Mouse (Mus musculus) kidney, adult 18-20 months (tissue): ENCODE measurements around the gene Abracl.

Experiments used
- DNase-seq: peaks from one replicate; pipeline ENCODE4 v3.0.0; 2021

Abracl gene

GRCm38 (mm10) chr10:18022741-18023347 lies at the start of gene Abracl:
Gene Abracl, minus strand, starts transcription at chr10:18023288.
- peak; percentile 76 for DNase-seq

GRCm38 (mm10) chr10:18072871-18073270 lies 49.8 kb upstream of the Abracl start:
- DNase-seq, result no peak

GRCm38 (mm10) chr10:18070616-18071015 lies 47.5 kb upstream of the Abracl start:
- no peak for DNase-seq

- no peak for DNase-seq
These were observed 47.1 kb upstream of the Abracl start for GRCm38 (mm10) chr10:18070144-18070543.

DNA sequence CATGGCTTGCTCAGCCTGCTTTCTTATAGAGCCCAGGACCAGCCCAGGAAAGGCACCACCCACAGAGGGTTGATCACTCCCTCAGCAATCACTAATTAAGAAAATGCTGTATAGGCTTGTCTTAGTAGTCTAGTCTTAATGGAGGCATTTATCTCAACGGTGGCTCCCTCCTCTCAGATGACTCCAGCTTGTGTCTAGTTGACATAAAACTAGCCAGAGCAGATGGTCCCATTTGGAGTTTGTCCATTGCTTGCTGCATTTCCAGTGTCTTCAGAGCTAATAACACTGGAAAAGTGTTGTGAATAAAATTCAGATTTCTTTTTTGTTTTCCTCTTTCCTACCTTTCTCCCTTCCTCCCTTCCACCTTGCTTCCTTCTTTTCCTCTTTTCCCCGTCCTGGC lies 46.5 kb upstream of the Abracl start:
- DNase-seq, result no peak

DNA sequence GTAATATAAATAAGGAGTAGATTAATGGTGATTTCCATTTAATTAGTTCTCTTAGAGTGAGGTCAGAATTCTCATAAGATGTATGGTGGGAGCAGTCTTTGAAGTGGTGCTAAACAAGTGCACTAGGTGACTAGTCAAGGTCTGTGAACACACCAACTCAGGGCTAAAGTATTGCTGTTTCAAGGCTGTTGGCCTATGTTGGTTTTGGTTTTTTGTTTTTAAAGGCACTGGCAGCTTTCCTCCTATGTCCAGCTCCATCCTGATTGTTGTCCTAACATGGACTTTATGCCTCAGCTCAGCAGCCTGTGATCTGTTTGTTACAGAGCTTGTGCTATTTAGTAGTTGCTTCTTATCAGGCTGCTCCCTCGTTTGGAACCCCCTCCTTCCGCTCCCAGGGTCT lies 45.8 kb upstream of the Abracl start:
- DNase-seq, result no peak

- DNase-seq, result no peak
These were observed 44.8 kb upstream of the Abracl start for GRCm38 (mm10) chr10:18067761-18068446.

DNA sequence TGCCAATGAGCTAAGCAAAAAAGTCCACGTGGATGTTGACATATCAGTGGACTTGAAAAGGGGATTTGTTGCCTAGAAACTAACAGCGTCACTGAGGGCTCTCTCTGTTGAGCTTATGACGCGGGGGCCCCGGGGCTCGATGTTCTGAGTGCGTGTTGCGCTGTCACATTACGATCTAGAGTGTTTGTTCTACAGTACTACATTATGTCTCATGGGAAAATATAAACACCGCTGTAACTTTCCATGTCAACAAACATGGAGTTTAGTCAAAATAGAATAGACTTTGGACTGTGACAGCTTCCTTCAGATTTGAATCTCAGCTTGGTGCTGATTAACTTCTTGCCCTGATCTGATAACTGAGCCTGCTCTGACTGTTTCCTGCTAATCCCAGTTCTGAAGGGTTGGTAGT lies 42.9 kb upstream of the Abracl start:
- DNase-seq, result no peak

- DNase-seq, result no peak
These were observed 41.6 kb upstream of the Abracl start for GRCm38 (mm10) chr10:18064606-18065228.

DNA sequence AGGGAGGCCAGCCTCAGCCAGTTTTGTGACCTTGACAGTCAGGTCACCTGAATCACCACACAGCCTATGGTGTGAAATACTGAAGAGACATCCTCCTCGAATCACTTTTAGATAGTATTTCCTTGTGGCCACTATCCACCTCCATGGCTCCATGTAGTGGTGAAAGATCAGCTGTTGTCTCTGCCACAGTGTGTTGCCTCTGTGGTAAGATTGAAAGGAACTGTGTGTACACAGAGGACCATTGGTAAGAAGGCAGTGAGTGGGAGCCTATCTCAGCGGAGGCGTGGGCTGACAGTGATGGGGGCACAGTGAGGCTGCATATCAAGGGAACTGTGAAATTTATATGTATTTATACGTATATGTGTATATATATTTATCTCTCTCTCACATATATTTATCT lies 38.4 kb upstream of the Abracl start:
- DNase-seq, result no peak

DNA sequence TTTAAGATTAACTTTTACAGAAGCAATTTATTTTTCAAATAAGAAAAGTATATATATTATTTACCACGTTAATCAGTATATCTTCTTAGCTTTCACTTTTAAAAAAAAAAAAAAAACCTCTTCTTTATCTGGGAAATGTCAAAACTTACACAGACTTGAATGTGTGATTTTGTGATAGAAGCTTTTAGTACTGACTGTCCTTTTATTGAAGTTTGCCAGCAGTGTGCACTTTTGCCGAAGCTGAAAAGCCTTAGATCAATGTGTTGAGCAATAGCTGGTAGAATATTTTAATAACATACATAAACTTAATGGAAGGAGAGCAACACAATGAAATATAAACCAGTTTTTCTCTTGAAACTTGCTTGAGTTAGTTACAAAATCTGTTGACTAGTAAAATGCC lies 37.7 kb upstream of the Abracl start:
- no peak for DNase-seq

DNA sequence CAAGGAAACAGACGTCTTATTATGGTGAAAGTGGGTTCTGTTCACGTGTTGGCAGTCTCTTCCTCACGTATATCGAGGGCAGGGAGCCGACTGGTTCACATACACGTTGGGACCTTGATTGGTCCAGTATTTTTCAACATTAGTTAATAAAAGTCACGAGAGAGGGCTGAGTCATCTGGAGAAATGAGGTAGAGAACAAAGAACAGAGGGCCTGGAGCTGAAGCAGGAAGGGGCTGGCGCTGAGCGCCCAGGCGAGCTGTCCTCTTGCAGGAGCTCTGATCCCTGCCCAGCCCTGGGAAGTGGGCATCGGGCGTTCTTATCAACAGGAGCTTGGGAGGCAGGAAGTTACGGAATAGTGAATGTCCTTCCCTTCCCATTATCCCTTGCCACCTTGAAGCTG lies 36.7 kb upstream of the Abracl start:
- no peak for DNase-seq

- DNase-seq, result no peak
These were observed 35.7 kb upstream of the Abracl start for GRCm38 (mm10) chr10:18058681-18059338.

- no peak for DNase-seq
These were observed 33.3 kb upstream of the Abracl start for GRCm38 (mm10) chr10:18056391-18056745.

DNA sequence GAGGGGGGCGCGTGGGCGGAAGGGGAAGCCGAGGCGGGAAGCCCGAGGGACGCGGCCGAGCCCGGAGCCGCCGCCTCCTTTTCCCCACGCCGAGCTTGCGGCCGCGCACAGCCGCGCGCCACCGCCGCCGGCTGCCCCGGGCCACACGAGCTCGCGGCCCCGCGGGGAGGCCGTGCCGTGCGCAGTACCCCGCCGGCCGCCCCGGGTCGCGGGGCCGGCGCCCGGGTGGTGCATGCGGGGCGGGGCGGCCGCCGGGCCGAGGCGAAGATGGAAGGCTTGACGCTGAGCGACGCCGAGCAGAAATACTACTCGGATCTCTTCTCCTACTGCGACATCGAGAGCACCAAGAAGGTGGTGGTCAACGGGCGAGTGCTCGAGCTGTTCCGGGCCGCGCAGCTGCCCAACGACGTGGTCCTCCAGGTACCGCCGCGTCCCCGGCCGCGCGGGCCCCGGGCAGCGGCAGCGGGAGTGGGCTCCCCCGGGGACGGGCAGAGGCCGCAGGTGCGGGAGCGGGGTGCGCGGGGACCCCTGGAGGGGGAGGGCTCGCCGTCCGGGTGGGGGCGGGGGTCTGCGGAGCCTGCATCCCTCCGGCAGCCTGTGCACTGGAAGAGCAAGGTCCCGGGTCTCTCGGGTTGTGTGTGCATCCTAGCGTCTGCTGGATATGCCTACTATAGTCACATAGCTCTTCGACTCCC lies 32.8 kb upstream of the Abracl start, which contains the start of gene Reps1:
Reps1 (plus strand) TSS at position 166 of the 695 bp plus-strand sequence.
- peak; percentile 48 for DNase-seq

GRCm38 (mm10) chr10:18055009-18055695 lies 32.1 kb upstream of the Abracl start:
- peak; percentile 86 for DNase-seq

- no peak for DNase-seq
These were observed 24.5 kb upstream of the Abracl start for GRCm38 (mm10) chr10:18047380-18048146.

GRCm38 (mm10) chr10:18046380-18046779 lies 23.3 kb upstream of the Abracl start:
- DNase-seq, result no peak

GRCm38 (mm10) chr10:18036849-18037248 lies 13.8 kb upstream of the Abracl start:
- no peak for DNase-seq

GRCm38 (mm10) chr10:18034408-18034807 lies 11.3 kb upstream of the Abracl start:
- no peak for DNase-seq

- peak; percentile 79 for DNase-seq
These were observed 776 bp downstream of the Abracl start for GRCm38 (mm10) chr10:18022312-18022711.
